Comparison of ENCODE assay signal across 13 mouse cellular contexts in genomic region chr12:25256268-25256667, GRCm38 (mm10).
"Had no signal": no experiment of that assay in that cellular context is flagged by ENCODE, and none has a peak within 500 bp of the region (broad histone marks: within the 10 kb centered on the region; RNA-seq: fewer than 3 reads in every experiment).

No protein-coding gene starts in this region.

- H3K36me3 ChIP-seq: limb, embryonic 15.5 days; liver, embryonic 13.5 days; midbrain, embryonic 12.5 days; neural tube, embryonic 15.5 days; stomach, embryonic 15.5 days had no signal

- H3K27me3 ChIP-seq: limb, embryonic 15.5 days; liver, embryonic 13.5 days; midbrain, embryonic 12.5 days; neural tube, embryonic 15.5 days; stomach, embryonic 15.5 days had no signal

- DNase-seq: kidney, adult 11 months; kidney, adult 9 months; kidney, postnatal 36 days; layer of hippocampus, adult 9-11 months; liver, embryonic 13.5 days; lung, adult 18-20 months; spleen, adult 18-20 months had no signal

- H3K4me3 ChIP-seq: limb, embryonic 15.5 days; liver, embryonic 13.5 days; midbrain, embryonic 12.5 days; neural tube, embryonic 15.5 days; stomach, embryonic 15.5 days had no signal

- H3K4me1 ChIP-seq: limb, embryonic 15.5 days; neural tube, embryonic 15.5 days; stomach, embryonic 15.5 days had no signal

- ATAC-seq: midbrain, embryonic 16.5 days had no signal

- H3K9me3 ChIP-seq: limb, embryonic 15.5 days; stomach, embryonic 15.5 days had no signal

- H3K27ac ChIP-seq: kidney, postnatal 0 days; limb, embryonic 15.5 days; liver, embryonic 13.5 days; midbrain, embryonic 12.5 days; neural tube, embryonic 15.5 days; stomach, embryonic 15.5 days had no signal
